Mouse (Mus musculus) hindbrain, postnatal 0 days (tissue): Measurements from ENCODE around the gene Slc22a23. TPM values are rescaled to one million over a fixed set of nuclear protein-coding genes. Genes with fewer than 3 reads are reported as not detected.
A peak's percentile ranks its signal among the peaks of the same experiment; 100 is the strongest.

Source experiments
- ATAC-seq: fragments of 200-750 bp; cut with Nextera tagmentation; 2 replicates; pipeline ENCODE4 v1.8.0; 2017; ENCODE audit warnings: mild to moderate bottlenecking, moderate TSS enrichment, moderate library complexity
- DNase-seq: peaks from one replicate; pipeline ENCODE4 v3.0.0-alpha.2; 2015; ENCODE audit warnings: low spot score
- H3K27ac ChIP-seq: fragments of 300-500 bp; sonication (generic); 2 replicates; pipeline ENCODE4 v1.5.1; 2014; ENCODE audit warnings: mild to moderate bottlenecking
- H3K27me3 ChIP-seq: fragments of 300-500 bp; sonication (generic); 2 replicates; pipeline ENCODE4 v1.6.1; 2014; ENCODE audit warnings: low read length, mixed read lengths; ENCODE audit not compliant: insufficient read depth
- H3K36me3 ChIP-seq: fragments of 300-500 bp; sonication (generic); 2 replicates; pipeline ENCODE4 v1.6.1; 2014; ENCODE audit warnings: low read length, mixed read lengths; ENCODE audit not compliant: insufficient read depth
- H3K4me1 ChIP-seq: fragments of 300-500 bp; sonication (generic); 2 replicates; pipeline ENCODE4 v1.6.1; 2014; ENCODE audit warnings: antibody characterized with exemption, low read length, mixed read lengths; ENCODE audit not compliant: insufficient read depth
- H3K4me2 ChIP-seq: fragments of 300-500 bp; sonication (generic); 2 replicates; pipeline ENCODE4 v1.6.1; 2014; ENCODE audit warnings: low read depth, mild to moderate bottlenecking, low read length, moderate library complexity, mixed read lengths
- H3K4me3 ChIP-seq: fragments of 300-500 bp; sonication (generic); 2 replicates; pipeline ENCODE4 v1.5.1; 2014; ENCODE audit warnings: low read length
- H3K9ac ChIP-seq: fragments of 300-500 bp; sonication (generic); replicated peaks from 2 replicates; pipeline ENCODE4 v1.6.1; 2014; ENCODE audit warnings: mild to moderate bottlenecking, low read length, moderate library complexity, mixed read lengths
- H3K9me3 ChIP-seq: fragments of 300-500 bp; sonication (generic); 2 replicates; pipeline ENCODE4 v1.6.1; 2016; ENCODE audit warnings: low read length, mixed read lengths
- CTCF ChIP-seq: IDR thresholded peaks from 2 replicates; pipeline ENCODE4 v1.5.1; 2016; ENCODE audit warnings: antibody characterized with exemption, control low read depth, low read depth
- WGBS: fragments of 180-500 bp; shearing (Covaris S2); extraction: QIAGEN DNeasy Blood & Tissue Kit; methylation state at CpG from one replicate; pipeline ENCODE4 v1.1.7; 2014; 5-methylcytosine and 5-hydroxymethylcytosine counted together
- polyA plus RNA-seq: library from polyadenylated mRNA; unstranded; fragments of >200 nt; fragmentation: Nextera tagmentation; extraction: Ambion mirVana; gene quantifications from 2 replicates; pipeline ENCODE4 v1.2.1, GENCODE M21; 2015
- total RNA-seq: library from RNA; depleted of rRNA; stranded (reverse); fragments of >200 nt; gene quantifications from 2 replicates; pipeline ENCODE4 v1.2.3, GENCODE M21; 2014

The Slc22a23 gene
- total and polyA plus RNA-seq, 2 experiments from 2014 or later = 12.9 to 136 TPM

DNA sequence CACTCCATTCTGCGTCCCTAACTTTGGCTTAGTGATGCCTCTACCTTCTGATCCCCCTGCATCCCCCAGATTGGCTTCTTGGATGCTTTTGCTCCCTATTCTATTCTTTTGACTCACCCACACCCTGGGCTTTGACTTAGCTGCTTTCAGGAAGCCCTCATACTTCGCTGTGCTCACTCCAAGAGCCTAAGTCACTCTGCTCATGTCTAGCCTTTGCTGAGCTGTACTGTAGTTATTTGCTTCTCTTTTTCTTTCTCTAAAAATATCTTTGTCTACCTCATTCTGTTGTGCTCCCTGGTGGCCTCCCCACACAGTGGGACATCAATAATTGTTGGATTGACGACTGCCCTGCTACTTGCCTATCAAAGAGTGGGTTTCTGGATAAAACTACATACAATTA, 196.8 kb downstream of the Slc22a23 start:
- no peaks in the 10 kb centered on the region for H3K27me3 ChIP-seq
- TF ChIP-seq CTCF = no peak
- H3K4me3 ChIP-seq = peak overlapping the region; percentile 32
- no peaks in the 10 kb centered on the region for H3K9me3 ChIP-seq
- peaks cover 11% of the 10 kb centered on the region for H3K4me1 ChIP-seq
- DNase-seq (peak; percentile 26), ATAC-seq (peak; percentile 3)
- H3K9ac ChIP-seq = peak overlapping the region; percentile 52
- H3K4me2 ChIP-seq = peak overlapping the region; percentile 57
- peak overlapping the region; percentile 92 for H3K27ac ChIP-seq
- WGBS = 30% methylated on average over 3 of the region's 3 CpGs
- no peaks in the 10 kb centered on the region for H3K36me3 ChIP-seq

DNA sequence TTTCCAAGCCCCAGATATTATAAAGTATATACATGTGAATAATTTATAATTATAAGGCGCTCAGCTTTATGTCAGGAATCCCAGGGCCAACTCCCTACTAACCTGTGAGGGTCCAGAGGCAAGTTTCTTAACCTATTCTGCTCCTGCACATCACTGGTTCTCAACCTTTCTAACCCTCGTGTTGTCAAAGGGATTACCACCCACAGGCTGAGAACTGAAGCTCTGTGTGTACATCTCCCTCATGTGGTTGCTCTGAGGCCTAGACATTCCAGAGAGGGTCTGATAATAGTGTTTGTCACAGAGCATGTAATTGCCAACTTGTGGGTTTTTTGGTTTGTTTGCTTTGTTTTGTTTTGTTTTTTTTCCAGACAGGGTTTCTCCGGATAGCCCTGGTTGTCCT, 198.1 kb downstream of the Slc22a23 start:
- peak; percentile 32; the same call in 1 of the 2 replicates for TF ChIP-seq CTCF
- Histone ChIP-seq H3K4me1 (peaks cover 11% of the 10 kb centered on the region), H3K9ac (no peak overlapping the region), H3K4me2 (no peak overlapping the region), H3K36me3 (no peaks in the 10 kb centered on the region), H3K27ac (peak overlapping the region; percentile 92; the same call in 1 of the 2 replicates), H3K9me3 (no peaks in the 10 kb centered on the region), H3K27me3 (no peaks in the 10 kb centered on the region), H3K4me3 (no peak overlapping the region)
- ATAC-seq = no peak
- 51% methylated on average over 3 of the region's 3 CpGs for WGBS
- DNase-seq = no peak

DNA sequence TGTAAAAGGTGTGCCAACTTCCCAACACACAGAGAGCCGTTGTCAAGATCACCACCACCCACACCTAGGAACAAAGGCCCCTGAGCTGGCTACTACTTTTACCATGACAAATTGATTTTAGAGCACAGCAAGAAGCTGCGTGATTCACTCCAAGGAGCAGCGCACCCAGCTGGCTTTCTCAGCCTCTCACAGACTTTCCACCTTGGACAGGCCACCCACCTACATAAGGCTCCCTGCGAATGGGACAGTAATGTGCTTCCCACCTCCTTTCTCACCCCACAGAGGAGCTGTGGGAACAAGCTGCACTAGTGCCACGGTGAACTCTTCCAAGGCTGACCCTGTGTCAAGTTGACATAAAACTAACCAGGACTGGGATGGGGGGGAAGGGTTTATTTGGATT, 201.6 kb downstream of the Slc22a23 start:
- Histone ChIP-seq H3K9me3 (no peaks in the 10 kb centered on the region), H3K4me1 (peaks cover 11% of the 10 kb centered on the region), H3K4me3 (no peak overlapping the region), H3K36me3 (no peaks in the 10 kb centered on the region), H3K4me2 (no peak overlapping the region), H3K27ac (no peak overlapping the region), H3K27me3 (no peaks in the 10 kb centered on the region), H3K9ac (no peak overlapping the region)
- ATAC-seq = no peak
- 24% methylated on average over 5 of the region's 5 CpGs for WGBS
- DNase-seq = no peak
- no peak for TF ChIP-seq CTCF

DNA sequence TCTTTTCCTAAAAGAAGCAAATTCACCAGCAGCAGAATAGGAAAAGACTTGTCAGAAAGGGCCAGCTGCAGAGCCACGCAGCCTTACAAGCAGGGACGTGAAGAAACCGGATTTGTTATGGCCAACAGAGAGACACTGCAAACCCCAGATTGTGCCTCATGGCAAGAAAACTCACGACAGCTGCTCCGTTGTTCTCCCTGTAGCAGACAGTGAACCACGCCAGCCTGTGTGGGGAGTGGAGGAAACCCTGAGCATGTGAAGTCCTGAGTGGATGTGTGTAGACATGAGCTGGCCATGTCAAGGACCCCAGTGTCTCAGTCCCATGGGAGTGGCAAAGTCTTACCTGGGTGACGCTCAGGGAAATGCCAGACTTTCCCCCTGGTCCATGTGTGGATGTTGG, 208.4 kb downstream of the Slc22a23 start:
- ATAC-seq (peak; percentile 60), DNase-seq (peak; percentile 76)
- peak overlapping the region; percentile 74 for H3K27ac ChIP-seq
- no peaks in the 10 kb centered on the region for H3K36me3 ChIP-seq
- peaks cover 24% of the 10 kb centered on the region for H3K4me1 ChIP-seq
- H3K9ac ChIP-seq = peak overlapping the region; percentile 17; the same call in 1 of the 2 replicates
- no peaks in the 10 kb centered on the region for H3K27me3 ChIP-seq
- no peak for TF ChIP-seq CTCF
- no peak overlapping the region for H3K4me2 ChIP-seq
- no peak overlapping the region for H3K4me3 ChIP-seq
- H3K9me3 ChIP-seq = no peaks in the 10 kb centered on the region
- 23% methylated on average over 7 of the region's 7 CpGs for WGBS

DNA sequence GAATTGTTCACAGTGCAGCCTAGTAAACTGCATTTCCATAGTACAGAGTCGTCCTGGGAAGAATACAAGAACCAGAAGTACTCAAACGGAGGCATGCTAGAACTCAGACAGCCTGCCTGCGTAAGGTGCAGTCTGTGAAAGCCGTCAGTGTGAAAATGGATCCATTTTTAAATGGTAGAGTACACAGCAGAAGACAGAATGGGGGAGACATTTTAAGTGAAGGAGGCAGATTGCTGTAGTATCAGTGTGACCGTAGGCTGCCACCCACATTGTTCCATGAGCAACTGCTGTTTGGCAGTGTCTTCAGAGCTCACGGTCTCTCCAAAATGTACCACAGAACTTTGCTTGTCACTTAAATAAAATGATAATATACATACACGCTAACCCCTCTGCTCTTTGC, 210.7 kb downstream of the Slc22a23 start:
- H3K9me3 ChIP-seq = no peaks in the 10 kb centered on the region
- ATAC-seq (no peak), DNase-seq (peak; percentile 36)
- H3K27me3 ChIP-seq = no peaks in the 10 kb centered on the region
- H3K36me3 ChIP-seq = no peaks in the 10 kb centered on the region
- peak overlapping the region; percentile 94 for H3K4me2 ChIP-seq
- 15% methylated on average over 7 of the region's 7 CpGs for WGBS
- H3K27ac ChIP-seq = peak overlapping the region; percentile 99
- peak overlapping the region; percentile 80 for H3K9ac ChIP-seq
- TF ChIP-seq CTCF = no peak
- peak overlapping the region; percentile 70; the same call in 1 of the 2 replicates for H3K4me3 ChIP-seq
- peaks cover 24% of the 10 kb centered on the region for H3K4me1 ChIP-seq

DNA sequence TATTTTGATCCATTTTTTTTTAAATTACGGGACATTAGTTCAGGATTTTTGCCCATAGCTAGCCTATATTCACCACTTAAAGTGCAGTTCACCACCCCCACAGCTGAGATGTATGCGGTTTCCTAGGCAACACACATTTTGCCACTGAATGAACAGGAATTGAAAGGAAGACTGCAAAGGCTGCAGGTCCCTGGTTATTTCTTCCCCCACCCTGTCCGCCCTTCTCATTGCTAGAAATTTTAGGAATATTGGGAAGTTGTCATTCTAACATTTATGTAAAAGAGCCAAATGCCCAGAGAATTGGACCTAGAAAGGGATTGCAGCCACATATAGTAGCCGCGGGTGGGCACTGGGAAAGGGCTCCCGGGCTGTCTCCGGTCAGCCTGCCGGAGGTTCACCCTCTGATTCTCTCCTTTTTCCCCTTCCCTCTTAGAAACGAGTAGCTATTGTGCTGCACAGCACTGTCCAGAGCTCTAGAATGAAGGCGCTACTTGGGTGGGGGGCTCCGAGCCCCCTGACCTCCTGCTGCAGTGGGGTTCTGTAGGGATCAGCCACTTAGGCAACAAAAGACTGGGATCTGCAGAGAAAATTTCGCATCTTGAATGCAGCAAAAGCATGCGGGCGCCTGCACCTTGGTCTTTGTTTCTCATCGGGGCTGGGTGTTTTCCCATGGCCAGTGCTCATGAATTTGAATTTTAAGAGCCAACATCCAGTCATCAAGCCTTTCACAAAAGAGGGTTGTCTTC, 211.5 kb downstream of the Slc22a23 start:
- Histone ChIP-seq H3K27ac (peak overlapping the region; percentile 99), H3K4me2 (peak overlapping the region; percentile 94), H3K9ac (peak overlapping the region; percentile 80), H3K4me3 (peak overlapping the region; percentile 70), H3K4me1 (peaks cover 24% of the 10 kb centered on the region), H3K27me3 (no peaks in the 10 kb centered on the region), H3K9me3 (no peaks in the 10 kb centered on the region), H3K36me3 (no peaks in the 10 kb centered on the region)
- 3% methylated on average over 15 of the region's 15 CpGs for WGBS
- ATAC-seq (no peak), DNase-seq (peak; percentile 83)
- TF ChIP-seq CTCF = no peak

DNA sequence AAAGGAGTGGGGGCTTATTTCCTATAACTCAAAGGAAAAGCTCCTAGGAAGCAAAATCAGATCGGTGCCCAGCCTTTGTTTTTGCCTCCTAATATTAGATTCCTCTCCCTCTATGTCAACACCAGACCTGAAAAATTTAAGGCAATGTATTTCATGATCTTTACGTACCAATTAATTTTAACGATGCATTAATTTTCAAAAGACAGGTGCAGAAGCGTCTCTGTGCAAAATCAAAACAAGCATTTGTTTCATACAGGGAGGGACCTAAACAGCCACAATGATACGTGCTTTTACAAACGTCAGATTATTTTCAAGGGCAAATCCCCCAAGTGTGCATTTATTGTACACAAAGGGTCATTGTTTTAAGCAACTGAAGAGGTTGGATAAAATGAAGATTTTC, 212.1 kb downstream of the Slc22a23 start:
- no peaks in the 10 kb centered on the region for H3K9me3 ChIP-seq
- H3K4me1 ChIP-seq = peaks cover 24% of the 10 kb centered on the region
- no peak for TF ChIP-seq CTCF
- H3K9ac ChIP-seq = peak overlapping the region; percentile 80
- 6% methylated on average over 6 of the region's 6 CpGs for WGBS
- peak overlapping the region; percentile 99 for H3K27ac ChIP-seq
- H3K36me3 ChIP-seq = no peaks in the 10 kb centered on the region
- ATAC-seq (no peak), DNase-seq (no peak)
- peak overlapping the region; percentile 94 for H3K4me2 ChIP-seq
- H3K4me3 ChIP-seq = peak overlapping the region; percentile 70
- H3K27me3 ChIP-seq = no peaks in the 10 kb centered on the region
